Mouse (Mus musculus): ENCODE results near the gene Ppl. TPM values are rescaled to one million over a fixed set of nuclear protein-coding genes. Genes with fewer than 3 reads are reported as not detected.

Gene Ppl
- polyA plus RNA-seq, 1 experiment from 2014 or later: 0.20 TPM

DNA sequence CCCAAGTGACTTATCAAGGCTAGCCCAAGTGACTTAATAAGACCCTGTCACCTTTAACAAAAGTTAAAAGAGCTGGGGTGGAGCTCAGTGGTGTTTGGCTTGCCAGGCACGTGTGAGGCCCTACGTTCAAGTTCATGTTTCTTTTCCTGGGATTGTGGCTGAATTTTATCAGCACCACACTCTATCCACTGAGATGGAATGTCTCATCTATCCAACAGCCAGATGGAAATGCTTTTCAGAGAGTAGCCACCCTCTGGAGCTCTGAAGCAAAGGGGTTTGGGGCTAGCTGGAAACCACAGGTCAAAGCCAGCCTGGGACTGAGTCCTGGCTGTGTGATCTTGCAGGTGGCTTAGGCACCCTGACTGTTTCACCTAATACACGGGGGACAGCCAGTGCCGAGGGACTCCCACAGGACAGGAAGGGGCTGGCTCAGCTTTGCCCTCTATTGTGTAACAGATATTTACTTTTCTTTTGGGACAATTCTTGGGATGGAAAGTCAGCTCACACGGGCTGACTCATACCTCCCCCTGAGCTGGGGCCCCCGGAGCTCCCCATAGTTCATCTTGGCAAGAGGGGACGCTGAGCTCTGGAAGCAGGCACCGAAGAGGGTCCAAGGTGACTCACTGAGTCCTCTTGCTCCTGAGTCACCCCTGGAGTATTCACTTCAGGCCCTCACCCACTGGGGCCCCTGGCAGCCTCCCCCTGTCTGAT is 3.5 kb upstream of the Ppl start:
- Histone ChIP-seq H3K9ac (replicated peaks; ENCODE audit: low read length) (no peak overlapping the region), H3K9me3 (ENCODE audit: control insufficient read depth, low read length) (no peaks in the 10 kb centered on the region), H3K36me3 (ENCODE audit: control insufficient read depth, insufficient read depth, low read length) (no peaks in the 10 kb centered on the region), H3K4me3 (replicated peaks; ENCODE audit: low read depth, low read length) (no peak overlapping the region), H3K4me2 (ENCODE audit: low read length) (no peak overlapping the region), H3K4me1 (ENCODE audit: control insufficient read depth, insufficient read depth, low read length) (0 out of 2 replicates have a peak, but pooled peaks cover 5% of the 10 kb centered on the region), H3K27ac (replicated peaks; ENCODE audit: low read depth, low read length) (no peak overlapping the region), H3K27me3 (ENCODE audit: control insufficient read depth, insufficient read depth, low read length) (peaks cover 29% of the 10 kb centered on the region)
- ATAC-seq (ENCODE audit: low FRiP score, low TSS enrichment): no peak
- no peak for DNase-seq
- 74% methylated on average over 8 of the region's 8 CpGs for WGBS

DNA sequence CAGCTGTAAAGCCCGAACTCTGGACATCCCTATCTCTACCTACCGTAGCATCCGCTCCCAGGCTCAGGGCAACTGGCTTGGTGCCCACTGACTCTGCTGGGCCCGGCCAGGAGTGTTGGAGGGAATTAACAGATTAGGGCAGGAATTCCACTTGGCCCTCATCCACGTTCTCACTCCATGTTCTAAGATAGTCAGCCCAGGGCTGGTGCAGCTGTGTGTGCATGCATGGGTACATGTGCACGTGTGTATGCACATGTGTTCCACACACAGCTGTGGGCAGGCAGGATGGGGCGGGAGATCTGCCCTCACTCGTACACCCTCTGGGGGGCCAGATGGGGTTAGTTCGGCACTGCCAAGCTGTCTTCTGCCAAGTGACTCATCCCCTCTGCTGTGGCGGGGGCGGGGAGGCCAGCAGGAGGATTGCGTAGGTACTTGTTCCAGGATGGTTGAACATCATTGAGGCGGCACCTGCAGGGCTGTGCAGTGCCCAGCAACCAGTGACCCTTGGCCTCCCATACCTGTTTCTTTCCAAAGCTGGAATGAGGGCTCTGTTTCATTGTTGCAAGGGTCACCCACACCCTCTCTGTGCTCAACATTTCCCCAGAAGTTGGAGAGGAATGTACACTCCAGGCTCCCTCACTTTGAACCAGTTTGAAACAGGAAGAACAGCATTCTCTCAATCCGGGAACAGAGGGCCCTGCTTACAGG is 2.6 kb upstream of the Ppl start:
- DNase-seq: no peak
- Histone ChIP-seq H3K4me2 (ENCODE audit: low read length) (no peak overlapping the region), H3K4me1 (ENCODE audit: control insufficient read depth, insufficient read depth, low read length) (0 out of 2 replicates have a peak, but pooled peaks cover 5% of the 10 kb centered on the region), H3K9me3 (ENCODE audit: control insufficient read depth, low read length) (no peaks in the 10 kb centered on the region), H3K27me3 (ENCODE audit: control insufficient read depth, insufficient read depth, low read length) (peaks cover 36% of the 10 kb centered on the region), H3K36me3 (ENCODE audit: control insufficient read depth, insufficient read depth, low read length) (no peaks in the 10 kb centered on the region), H3K27ac (replicated peaks; ENCODE audit: low read depth, low read length) (no peak overlapping the region), H3K9ac (replicated peaks; ENCODE audit: low read length) (no peak overlapping the region), H3K4me3 (replicated peaks; ENCODE audit: low read depth, low read length) (no peak overlapping the region)
- ATAC-seq (ENCODE audit: low FRiP score, low TSS enrichment): no peak; the same call in 1 of the 2 replicates
- 79% methylated on average over 14 of the region's 14 CpGs for WGBS

DNA sequence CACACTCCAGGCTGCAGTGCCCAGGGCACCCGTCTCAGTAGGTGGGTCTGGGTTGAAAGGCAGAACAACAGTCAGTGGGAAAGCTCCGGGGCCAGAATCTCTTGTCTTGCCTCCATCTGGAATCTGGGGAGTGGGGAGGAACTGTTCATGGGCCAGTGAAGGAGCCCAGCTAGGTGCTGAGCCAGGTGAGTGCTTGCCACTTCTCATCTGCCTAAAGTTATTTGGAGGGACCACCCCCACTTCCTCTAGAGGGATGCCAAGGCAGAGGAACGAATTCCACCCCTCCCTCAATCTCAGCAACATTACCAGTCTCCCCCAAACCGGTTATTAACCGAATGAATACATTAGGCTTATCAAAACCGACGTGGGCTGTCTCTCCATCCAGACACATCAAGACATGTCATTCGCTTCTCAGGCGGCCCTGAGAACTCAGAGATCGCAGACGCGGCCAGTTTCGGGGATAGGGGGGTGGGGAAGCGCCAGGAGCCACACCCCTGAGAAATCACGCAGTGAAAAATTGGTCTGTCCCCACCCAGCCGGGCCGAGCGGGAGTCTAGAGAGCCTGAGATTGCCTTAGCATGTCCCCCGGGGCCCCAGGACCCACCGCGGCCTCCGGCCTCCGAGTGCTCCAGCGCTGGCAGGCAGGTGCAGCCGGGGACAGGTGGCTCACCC is 834 bp downstream of the Ppl start:
- ATAC-seq (ENCODE audit: low FRiP score, low TSS enrichment) (no peak), DNase-seq (no peak)
- WGBS: 3% methylated on average over 25 of the region's 25 CpGs
- H3K27me3 ChIP-seq (ENCODE audit: control insufficient read depth, insufficient read depth, low read length): peaks cover 45% of the 10 kb centered on the region
- 0 out of 2 replicates have a peak, but pooled peaks cover 5% of the 10 kb centered on the region for H3K4me1 ChIP-seq (ENCODE audit: control insufficient read depth, insufficient read depth, low read length)
- H3K9me3 ChIP-seq (ENCODE audit: control insufficient read depth, low read length): no peaks in the 10 kb centered on the region
- H3K27ac ChIP-seq (replicated peaks; ENCODE audit: low read depth, low read length): no peak overlapping the region
- H3K4me2 ChIP-seq (ENCODE audit: low read length): no peak overlapping the region
- no peak overlapping the region for H3K4me3 ChIP-seq (replicated peaks; ENCODE audit: low read depth, low read length)
- no peak overlapping the region for H3K9ac ChIP-seq (replicated peaks; ENCODE audit: low read length)
- H3K36me3 ChIP-seq (ENCODE audit: control insufficient read depth, insufficient read depth, low read length): no peaks in the 10 kb centered on the region

DNA sequence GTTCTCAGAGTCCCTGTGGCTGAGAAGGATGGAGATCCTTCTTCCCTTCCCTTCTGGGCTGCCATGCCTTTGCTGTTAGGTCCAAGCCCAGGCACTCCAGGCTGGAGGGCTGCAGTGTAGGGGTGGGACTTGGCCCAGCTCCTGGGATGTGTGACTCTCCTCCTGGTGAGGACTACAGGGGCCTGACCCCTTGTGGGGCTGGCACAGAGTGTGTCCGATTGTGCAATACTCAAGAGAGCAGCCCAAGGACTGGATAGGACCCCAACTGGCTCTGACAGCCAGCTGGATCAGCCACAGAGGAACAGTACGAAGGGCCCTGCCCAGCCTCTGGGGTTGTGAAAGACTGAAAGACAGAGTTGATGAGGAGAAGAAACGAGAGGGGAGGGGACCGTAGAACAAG is 1.5 kb downstream of the Ppl start:
- Histone ChIP-seq H3K4me1 (ENCODE audit: control insufficient read depth, insufficient read depth, low read length) (0 out of 2 replicates have a peak, but pooled peaks cover 5% of the 10 kb centered on the region), H3K4me3 (replicated peaks; ENCODE audit: low read depth, low read length) (no peak overlapping the region), H3K27ac (replicated peaks; ENCODE audit: low read depth, low read length) (no peak overlapping the region), H3K27me3 (ENCODE audit: control insufficient read depth, insufficient read depth, low read length) (peaks cover 45% of the 10 kb centered on the region), H3K9me3 (ENCODE audit: control insufficient read depth, low read length) (no peaks in the 10 kb centered on the region), H3K4me2 (ENCODE audit: low read length) (no peak overlapping the region), H3K9ac (replicated peaks; ENCODE audit: low read length) (no peak overlapping the region), H3K36me3 (ENCODE audit: control insufficient read depth, insufficient read depth, low read length) (no peaks in the 10 kb centered on the region)
- ATAC-seq (ENCODE audit: low FRiP score, low TSS enrichment) (no peak), DNase-seq (no peak)
- 11% methylated on average over 4 of the region's 4 CpGs for WGBS

DNA sequence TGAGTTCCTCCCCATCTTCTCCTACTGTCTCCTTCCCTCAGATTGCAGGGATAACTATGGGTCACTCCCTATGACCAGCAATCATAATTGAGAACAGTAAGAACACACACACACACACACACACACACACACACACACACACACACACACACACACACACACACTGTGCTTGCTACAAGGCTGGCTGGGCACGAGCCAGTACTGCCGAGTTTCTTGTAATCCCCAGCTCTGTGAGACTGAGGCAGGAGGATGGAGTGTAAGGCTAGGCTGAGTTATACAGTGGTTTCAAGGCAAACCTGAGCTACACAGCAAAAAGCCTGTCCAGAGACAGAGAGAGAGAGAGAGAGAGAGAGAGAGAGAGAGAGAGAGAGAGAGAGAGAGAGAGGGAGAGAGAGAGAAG is 2.0 kb downstream of the Ppl start:
- H3K4me3 ChIP-seq (replicated peaks; ENCODE audit: low read depth, low read length): no peak overlapping the region
- WGBS: 43% methylated on average over 2 of the region's 2 CpGs
- no peaks in the 10 kb centered on the region for H3K9me3 ChIP-seq (ENCODE audit: control insufficient read depth, low read length)
- peaks cover 45% of the 10 kb centered on the region for H3K27me3 ChIP-seq (ENCODE audit: control insufficient read depth, insufficient read depth, low read length)
- no peak overlapping the region for H3K9ac ChIP-seq (replicated peaks; ENCODE audit: low read length)
- DNase-seq (no peak), ATAC-seq (ENCODE audit: low FRiP score, low TSS enrichment) (no peak)
- H3K4me2 ChIP-seq (ENCODE audit: low read length): no peak overlapping the region
- no peaks in the 10 kb centered on the region for H3K36me3 ChIP-seq (ENCODE audit: control insufficient read depth, insufficient read depth, low read length)
- H3K27ac ChIP-seq (replicated peaks; ENCODE audit: low read depth, low read length): no peak overlapping the region
- H3K4me1 ChIP-seq (ENCODE audit: control insufficient read depth, insufficient read depth, low read length): 0 out of 2 replicates have a peak, but pooled peaks cover 5% of the 10 kb centered on the region

DNA sequence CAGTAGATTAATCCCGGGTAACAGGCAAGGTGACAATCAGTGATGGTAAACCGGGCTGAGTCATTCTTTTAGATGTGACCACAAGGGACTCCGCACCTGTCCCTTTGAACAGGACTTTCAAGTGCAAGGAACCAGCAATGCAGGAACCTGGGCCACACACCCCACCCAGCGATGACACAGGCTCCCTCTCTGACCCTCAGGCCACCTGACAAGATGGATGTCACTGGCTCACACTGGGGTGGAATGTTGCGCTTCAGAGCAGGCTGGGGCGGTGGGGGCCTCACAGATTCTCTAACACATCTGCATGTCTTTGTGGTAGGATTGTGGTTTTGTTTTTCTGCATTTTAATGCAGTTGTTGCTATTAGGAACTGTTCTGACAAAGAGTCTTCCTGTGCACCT is 8.7 kb downstream of the Ppl start:
- no peak overlapping the region for H3K9ac ChIP-seq (replicated peaks; ENCODE audit: low read length)
- H3K4me2 ChIP-seq (ENCODE audit: low read length): no peak overlapping the region
- H3K4me1 ChIP-seq (ENCODE audit: control insufficient read depth, insufficient read depth, low read length): no peaks in the 10 kb centered on the region
- no peaks in the 10 kb centered on the region for H3K36me3 ChIP-seq (ENCODE audit: control insufficient read depth, insufficient read depth, low read length)
- no peaks in the 10 kb centered on the region for H3K9me3 ChIP-seq (ENCODE audit: control insufficient read depth, low read length)
- no peak for DNase-seq
- H3K4me3 ChIP-seq (replicated peaks; ENCODE audit: low read depth, low read length): no peak overlapping the region
- H3K27me3 ChIP-seq (ENCODE audit: control insufficient read depth, insufficient read depth, low read length): no peaks in the 10 kb centered on the region
- ATAC-seq (ENCODE audit: low FRiP score, low TSS enrichment): no peak
- no peak overlapping the region for H3K27ac ChIP-seq (replicated peaks; ENCODE audit: low read depth, low read length)
- WGBS: 82% methylated on average over 6 of the region's 6 CpGs

DNA sequence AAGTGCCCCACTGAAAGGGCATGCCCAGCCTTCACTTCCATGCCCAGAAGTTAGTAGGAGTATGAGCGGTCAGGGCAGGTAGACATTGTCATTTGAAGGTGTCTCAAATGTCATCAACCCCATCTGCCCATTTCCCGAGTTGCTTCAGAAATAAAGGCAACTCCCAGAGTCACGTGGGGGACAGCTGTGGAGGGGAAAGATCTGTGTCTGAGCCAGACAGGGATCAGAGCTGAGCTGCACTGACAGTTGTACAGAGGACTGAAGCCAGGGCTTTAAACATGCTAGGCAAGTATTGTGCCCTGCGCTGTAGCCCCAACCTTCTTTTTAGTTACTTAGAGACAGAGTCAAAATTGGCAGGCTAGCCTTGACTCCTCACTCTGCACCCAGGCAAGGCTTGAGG is 12.4 kb downstream of the Ppl start:
- no peaks in the 10 kb centered on the region for H3K9me3 ChIP-seq (ENCODE audit: control insufficient read depth, low read length)
- H3K4me1 ChIP-seq (ENCODE audit: control insufficient read depth, insufficient read depth, low read length): no peaks in the 10 kb centered on the region
- 84% methylated on average over 4 of the region's 4 CpGs for WGBS
- H3K4me2 ChIP-seq (ENCODE audit: low read length): no peak overlapping the region
- H3K9ac ChIP-seq (replicated peaks; ENCODE audit: low read length): no peak overlapping the region
- no peak overlapping the region for H3K27ac ChIP-seq (replicated peaks; ENCODE audit: low read depth, low read length)
- no peak overlapping the region for H3K4me3 ChIP-seq (replicated peaks; ENCODE audit: low read depth, low read length)
- ATAC-seq (ENCODE audit: low FRiP score, low TSS enrichment): no peak
- no peak for DNase-seq
- no peaks in the 10 kb centered on the region for H3K27me3 ChIP-seq (ENCODE audit: control insufficient read depth, insufficient read depth, low read length)
- H3K36me3 ChIP-seq (ENCODE audit: control insufficient read depth, insufficient read depth, low read length): no peaks in the 10 kb centered on the region

DNA sequence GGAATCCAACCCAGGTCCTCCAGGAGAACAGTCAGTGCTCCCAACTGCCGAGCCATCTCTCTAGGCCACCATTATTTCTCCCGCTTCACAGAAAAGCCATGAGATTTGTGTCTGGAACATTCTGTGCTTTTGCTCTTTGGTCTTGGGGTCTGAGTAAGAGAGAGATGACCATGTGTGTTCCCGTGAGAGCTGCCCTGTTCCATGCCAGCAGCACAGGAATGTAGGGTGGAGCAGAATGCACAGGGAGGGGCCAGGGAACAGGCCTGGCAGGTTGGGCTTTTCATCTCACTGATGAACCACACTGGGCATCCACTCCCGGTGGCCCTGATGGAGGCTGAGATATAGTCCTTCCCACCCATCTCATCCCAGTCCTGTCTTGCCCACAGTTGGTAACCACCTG is 12.8 kb downstream of the Ppl start:
- H3K9me3 ChIP-seq (ENCODE audit: control insufficient read depth, low read length): no peaks in the 10 kb centered on the region
- WGBS: 79% methylated on average over 4 of the region's 4 CpGs
- H3K4me1 ChIP-seq (ENCODE audit: control insufficient read depth, insufficient read depth, low read length): no peaks in the 10 kb centered on the region
- no peak overlapping the region for H3K4me3 ChIP-seq (replicated peaks; ENCODE audit: low read depth, low read length)
- no peak for DNase-seq
- ATAC-seq (ENCODE audit: low FRiP score, low TSS enrichment): no peak
- no peak overlapping the region for H3K4me2 ChIP-seq (ENCODE audit: low read length)
- no peaks in the 10 kb centered on the region for H3K36me3 ChIP-seq (ENCODE audit: control insufficient read depth, insufficient read depth, low read length)
- no peaks in the 10 kb centered on the region for H3K27me3 ChIP-seq (ENCODE audit: control insufficient read depth, insufficient read depth, low read length)
- no peak overlapping the region for H3K9ac ChIP-seq (replicated peaks; ENCODE audit: low read length)
- H3K27ac ChIP-seq (replicated peaks; ENCODE audit: low read depth, low read length): no peak overlapping the region

Measured in midbrain, embryonic 14.5 days (tissue).